Mouse (Mus musculus) effector memory CD4-positive, alpha-beta T cell, adult 5 months (primary cell): ENCODE data around the gene Thbs1. TPM values are rescaled to one million over a fixed set of nuclear protein-coding genes. Genes with fewer than 3 reads are reported as not detected.

Experiments used
- polyA plus RNA-seq: library from polyadenylated mRNA; unstranded; fragments of 100-300 nt; shearing (Covaris generic); gene quantifications from one replicate; pipeline ENCODE4 v1.2.1, GENCODE M21; 2017

Thbs1 gene
- polyA plus RNA-seq, result not detected

GRCm38 (mm10) chr2:118111488-118112131 is at the start of gene Thbs1:
Gene Thbs1 (plus strand): TSS chr2:118111876.

Other genes starting within 250 kb of the Thbs1 start
- gene Fsip1, start 145.1 kb downstream of the Thbs1 start, polyA plus RNA-seq, result not detected